Mouse (Mus musculus) intestine, postnatal 0 days (tissue): Measurements from ENCODE around the gene Dclk3. TPM values are rescaled to one million over a fixed set of nuclear protein-coding genes. Genes with fewer than 3 reads are reported as not detected.
A peak's percentile ranks its signal among the peaks of the same experiment; 100 is the strongest.

Experiments used
- ATAC-seq: fragments of 200-750 bp; cut with Nextera tagmentation; 2 replicates; pipeline ENCODE4 v1.8.0; 2017; ENCODE audit warnings: mild to moderate bottlenecking, moderate TSS enrichment, moderate library complexity
- H3K27ac ChIP-seq: fragments of 300-500 bp; sonication (generic); 2 replicates; pipeline ENCODE4 v1.5.1; 2014; ENCODE audit warnings: mild to moderate bottlenecking, low read depth, low read length, moderate library complexity
- H3K27me3 ChIP-seq: fragments of 300-500 bp; sonication (generic); replicated peaks from 2 replicates; pipeline ENCODE4 v1.6.1; 2014; ENCODE audit warnings: low read length, mixed read lengths; ENCODE audit not compliant: control insufficient read depth, insufficient read depth
- H3K36me3 ChIP-seq: fragments of 300-500 bp; sonication (generic); 2 replicates; pipeline ENCODE4 v1.6.1; 2014; ENCODE audit warnings: mild to moderate bottlenecking, moderate library complexity; ENCODE audit not compliant: control insufficient read depth, insufficient read depth
- H3K4me1 ChIP-seq: fragments of 300-500 bp; sonication (generic); replicated peaks from 2 replicates; pipeline ENCODE4 v1.6.1; 2014; ENCODE audit warnings: antibody characterized with exemption, low read length, mixed read lengths; ENCODE audit not compliant: control insufficient read depth, insufficient read depth
- H3K4me2 ChIP-seq: fragments of 300-500 bp; sonication (generic); replicated peaks from 2 replicates; pipeline ENCODE4 v1.6.1; 2014; ENCODE audit warnings: low read depth, mild to moderate bottlenecking, moderate library complexity
- H3K4me3 ChIP-seq: fragments of 300-500 bp; sonication (generic); 2 replicates; pipeline ENCODE4 v1.5.1; 2014; ENCODE audit warnings: low read depth, low read length
- H3K9ac ChIP-seq: fragments of 300-500 bp; sonication (generic); 2 replicates; pipeline ENCODE4 v1.6.1; 2014; ENCODE audit warnings: mild to moderate bottlenecking, low read depth, low read length
- H3K9me3 ChIP-seq: fragments of 300-500 bp; sonication (generic); 2 replicates; pipeline ENCODE4 v1.6.1; 2016; ENCODE audit warnings: mixed run types; ENCODE audit not compliant: control insufficient read depth
- CTCF ChIP-seq: sonication (generic); IDR thresholded peaks from 2 replicates; pipeline ENCODE4 v1.5.1; 2016; ENCODE audit warnings: low read depth, mild to moderate bottlenecking, control low read depth, antibody characterized with exemption, moderate library complexity
- whole genome bisulfite sequencing: fragments of 180-500 bp; shearing (Covaris S2); extraction: QIAGEN DNeasy Blood & Tissue Kit; methylation state at CpG from one replicate; pipeline ENCODE4 v1.1.7; 2014; 5-methylcytosine and 5-hydroxymethylcytosine counted together
- polyA plus RNA-seq: library from polyadenylated mRNA; unstranded; fragments of >200 nt; fragmentation: Nextera tagmentation; extraction: Ambion mirVana; gene quantifications from 2 replicates; pipeline ENCODE4 v1.2.1, GENCODE M21; 2015

Dclk3 gene
- polyA plus RNA-seq, 1 experiment from 2014 or later, result 1.1 TPM

- no peak for ATAC-seq
- WGBS, result 93% methylated on average over 3 of the region's 3 CpGs
Measured at GRCm38 (mm10) chr9:111523871-111524270, 85.0 kb downstream of the Dclk3 start.

GRCm38 (mm10) chr9:111534744-111535423, 96.0 kb downstream of the Dclk3 start:
- ATAC-seq, result 0 out of 2 replicates have a peak, but pooled peaks have one; percentile 38

More at GRCm38 (mm10) chr9:111523871-111524270, 85.0 kb downstream of the Dclk3 start:
- H3K4me2 ChIP-seq, result no peak overlapping the region
- H3K4me3 ChIP-seq, result no peak overlapping the region
- H3K36me3 ChIP-seq, result no peaks in the 10 kb centered on the region
- H3K9ac ChIP-seq, result no peak overlapping the region
- no peak for TF ChIP-seq CTCF
- H3K27ac ChIP-seq, result no peak overlapping the region
- no peaks in the 10 kb centered on the region for H3K4me1 ChIP-seq
- H3K9me3 ChIP-seq, result no peaks in the 10 kb centered on the region
- H3K27me3 ChIP-seq, result no peaks in the 10 kb centered on the region

GRCm38 (mm10) chr9:111535445-111536064, 96.7 kb downstream of the Dclk3 start:
- Histone ChIP-seq H3K9ac (no peak overlapping the region), H3K36me3 (no peaks in the 10 kb centered on the region), H3K9me3 (no peaks in the 10 kb centered on the region), H3K4me3 (no peak overlapping the region), H3K4me2 (peak overlapping the region; percentile 30; the same call in 1 of the 2 replicates), H3K27ac (no peak overlapping the region), H3K4me1 (peaks cover 3% of the 10 kb centered on the region; the same call in 1 of the 2 replicates), H3K27me3 (no peaks in the 10 kb centered on the region)
- WGBS, result 37% methylated on average over 8 of the region's 8 CpGs
- TF ChIP-seq CTCF, result no peak
- ATAC-seq, result peak; percentile 83

More at GRCm38 (mm10) chr9:111534744-111535423, 96.0 kb downstream of the Dclk3 start:
- Histone ChIP-seq H3K27me3 (no peaks in the 10 kb centered on the region), H3K27ac (no peak overlapping the region), H3K4me2 (peak overlapping the region; percentile 30; the same call in 1 of the 2 replicates), H3K9ac (no peak overlapping the region), H3K4me1 (peaks cover 3% of the 10 kb centered on the region; the same call in 1 of the 2 replicates), H3K36me3 (no peaks in the 10 kb centered on the region), H3K4me3 (no peak overlapping the region), H3K9me3 (no peaks in the 10 kb centered on the region)
- WGBS, result 11% methylated on average over 7 of the region's 7 CpGs
- no peak for TF ChIP-seq CTCF

Other genes with a start within 250 kb of the Dclk3 start
- 11.7 and 12.3 TPM in 2 replicates for gene Mlh1, start 167.3 kb upstream of the Dclk3 start, polyA plus RNA-seq
- 8.0 TPM in 2 replicates for gene Epm2aip1, start 167.2 kb upstream of the Dclk3 start, polyA plus RNA-seq
- 0.39 and 0.46 TPM in 2 replicates for gene Trank1, start 127.3 kb upstream of the Dclk3 start, polyA plus RNA-seq